Mouse (Mus musculus) cerebellum, postnatal 25 days (tissue): ENCODE measurements around the gene Oard1.

Experiments used
- DNase-seq, 2 experiments: peaks; one replicate each; pipeline ENCODE4 v3.0.0; 2021; ENCODE audit warnings: mixed read lengths in 2 of 2

Oard1 gene

DNA sequence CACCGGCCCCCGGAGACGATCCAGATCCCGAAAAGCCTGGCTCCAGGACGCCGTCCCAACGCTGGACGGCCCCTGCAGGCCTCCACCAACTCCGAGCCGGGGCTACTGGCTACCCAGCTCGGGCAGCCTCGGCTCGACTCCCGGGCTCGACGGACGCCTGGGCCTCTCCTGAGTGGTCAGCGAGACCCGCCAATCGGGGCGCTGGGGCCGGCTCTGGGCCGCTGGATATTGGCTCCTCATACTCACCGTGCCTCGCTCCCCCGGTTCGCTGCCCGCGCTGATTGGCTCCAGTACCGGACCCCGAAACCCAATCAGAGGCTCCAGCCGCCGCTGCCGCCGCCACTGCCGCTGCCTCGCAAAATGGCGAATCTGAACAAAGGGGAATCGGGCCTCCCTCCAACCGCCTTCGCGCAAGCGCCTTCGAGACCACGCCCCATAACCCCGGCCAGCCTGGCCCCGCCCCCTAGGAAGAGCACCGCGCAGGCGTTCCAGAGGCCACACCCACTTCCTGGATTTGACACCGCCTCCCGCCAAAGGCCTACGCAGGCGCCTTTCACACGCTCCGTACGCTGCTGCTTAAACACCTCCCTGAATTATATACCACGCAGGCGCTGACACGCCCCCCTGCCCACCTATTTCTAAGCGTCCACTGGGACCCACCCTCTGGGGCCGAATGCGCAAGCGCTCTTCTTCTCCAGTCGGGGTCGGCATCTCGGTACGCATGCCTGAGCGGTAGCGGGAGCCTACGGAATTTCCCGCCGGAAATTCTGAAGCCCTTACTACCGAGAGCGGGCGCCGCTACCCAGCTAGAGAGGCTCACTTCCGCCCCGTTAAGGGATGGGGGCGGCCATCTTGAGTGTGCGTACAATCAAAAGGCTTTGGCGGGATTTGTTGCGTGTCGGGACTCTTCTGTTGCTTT lies at the start of gene Oard1, which contains the start of gene Nfya:
TSS of gene Oard1 (plus strand) at position 635 of the 919 bp plus-strand sequence.
TSS of gene Nfya (minus strand) at position 527 of the 919 bp plus-strand sequence.
- DNase-seq: peak; percentile 100

DNA sequence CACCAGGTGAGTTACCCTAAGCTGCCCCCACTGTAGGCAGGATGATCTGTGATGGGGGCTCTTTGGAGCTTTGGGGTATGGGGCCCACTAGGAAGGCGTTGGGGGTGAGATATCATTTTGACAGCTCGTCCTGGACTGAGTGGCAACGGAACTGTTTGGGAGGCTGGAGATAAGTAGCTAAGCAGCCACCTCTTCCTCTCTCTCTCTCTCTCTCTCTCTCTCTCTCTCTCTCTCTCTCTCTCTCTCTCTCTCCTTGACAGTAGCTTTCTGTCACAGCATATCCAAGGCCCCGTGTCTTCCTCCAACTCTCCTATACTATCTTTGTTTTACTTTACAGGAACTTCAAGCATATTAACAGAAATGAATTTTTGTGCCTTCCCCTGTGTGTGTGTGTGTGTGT lies 49.4 kb upstream of the Oard1 start:
- no peak for DNase-seq

DNA sequence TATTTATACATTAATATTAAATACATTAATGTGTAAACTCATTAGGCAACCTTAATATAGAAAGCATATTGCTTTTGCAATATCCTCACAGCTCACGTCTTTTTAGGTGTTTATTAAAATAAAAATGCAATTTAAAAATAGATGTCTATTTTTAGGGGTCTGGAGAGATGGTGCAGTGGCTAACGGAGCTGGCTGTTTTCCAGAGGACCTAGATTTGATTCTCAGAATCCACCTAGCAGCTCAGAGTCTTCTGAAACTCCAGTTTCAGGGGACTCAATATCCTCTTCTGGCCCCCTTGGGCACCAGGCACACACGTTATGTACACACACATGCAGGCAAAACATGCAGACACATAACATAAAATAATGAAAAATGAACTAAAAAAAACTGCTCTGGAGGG lies 47.5 kb upstream of the Oard1 start:
- DNase-seq: peak in 1 of 2 experiments; percentile 16

DNA sequence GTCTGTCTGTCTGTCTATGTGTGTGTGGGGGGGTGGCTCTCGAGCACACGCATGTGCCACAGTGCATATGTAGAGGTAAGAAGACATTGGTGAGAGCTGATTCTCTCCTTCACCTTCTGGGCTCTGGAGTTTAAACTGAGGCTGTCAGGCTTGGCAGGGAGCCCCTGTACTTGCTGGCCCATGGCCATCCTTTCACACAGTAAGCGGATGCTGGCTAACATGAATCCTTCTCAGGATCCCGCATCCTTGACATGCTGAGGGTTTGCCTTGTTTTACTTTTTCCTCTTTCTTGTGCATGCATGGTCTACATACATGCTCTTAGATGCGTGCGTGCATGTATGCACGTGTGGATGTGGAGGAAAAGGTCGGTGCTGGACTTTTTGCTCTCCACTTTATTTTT lies 46.8 kb upstream of the Oard1 start:
- DNase-seq: peak; percentile 75 to 87

DNA sequence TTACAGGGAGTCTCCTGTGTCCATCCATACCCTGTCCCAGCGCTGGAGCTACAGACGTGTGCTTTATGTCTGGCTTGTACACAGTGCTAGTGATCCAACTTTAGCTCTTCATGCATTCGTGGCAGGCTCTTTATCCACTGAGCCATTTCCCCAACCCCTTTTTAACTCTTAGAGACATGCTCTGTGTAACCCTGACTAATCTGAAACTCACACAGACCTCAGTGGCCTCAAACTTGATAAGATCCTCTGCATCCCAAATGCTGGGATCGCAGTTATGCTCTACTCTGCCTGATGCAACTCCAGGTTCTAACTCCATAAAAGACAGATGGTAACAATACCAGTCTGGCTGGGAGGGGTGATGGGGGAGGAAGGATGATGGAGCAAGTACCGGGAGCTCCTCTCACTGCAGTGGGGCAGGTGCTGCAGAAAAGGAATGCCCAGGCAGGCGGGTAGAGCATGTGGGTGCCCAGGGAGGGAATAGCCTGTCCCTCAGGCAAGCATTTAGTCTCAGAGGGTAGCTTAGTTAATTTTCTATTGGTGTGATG lies 46.3 kb upstream of the Oard1 start:
- peak in 1 of 2 experiments; percentile 12 for DNase-seq

DNA sequence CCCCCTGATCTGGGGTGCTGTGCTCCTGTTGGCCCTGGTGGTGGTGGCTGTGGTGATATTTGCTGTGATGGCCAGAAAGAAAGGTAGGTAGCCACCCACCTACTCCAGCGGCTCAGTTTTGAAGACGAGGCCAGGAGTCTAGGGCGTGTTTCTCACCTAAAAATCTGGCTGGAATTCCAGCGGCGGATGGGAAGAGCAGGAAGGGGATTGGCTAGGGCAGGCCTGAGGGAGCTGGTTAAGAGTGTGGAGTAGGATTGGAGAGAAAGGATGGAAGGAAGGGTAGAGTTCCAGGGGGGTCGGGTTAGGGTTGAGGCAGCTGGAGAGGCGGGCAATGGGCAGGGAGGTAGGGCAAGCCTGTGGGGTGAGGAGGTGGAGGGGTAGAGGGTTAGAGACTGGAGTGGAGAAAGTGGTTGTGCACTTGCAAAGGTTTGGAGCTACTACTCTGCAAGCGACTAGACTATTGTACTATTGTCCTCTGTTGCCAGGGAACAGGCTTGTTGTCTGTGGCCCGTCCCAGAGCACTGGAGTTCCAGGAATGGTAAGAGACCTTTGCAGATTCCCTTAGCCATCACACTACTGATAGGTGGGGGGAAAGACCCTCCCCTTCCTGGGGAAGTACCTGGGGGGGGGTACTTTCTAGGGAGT lies 44.2 kb upstream of the Oard1 start:
- no peak for DNase-seq

DNA sequence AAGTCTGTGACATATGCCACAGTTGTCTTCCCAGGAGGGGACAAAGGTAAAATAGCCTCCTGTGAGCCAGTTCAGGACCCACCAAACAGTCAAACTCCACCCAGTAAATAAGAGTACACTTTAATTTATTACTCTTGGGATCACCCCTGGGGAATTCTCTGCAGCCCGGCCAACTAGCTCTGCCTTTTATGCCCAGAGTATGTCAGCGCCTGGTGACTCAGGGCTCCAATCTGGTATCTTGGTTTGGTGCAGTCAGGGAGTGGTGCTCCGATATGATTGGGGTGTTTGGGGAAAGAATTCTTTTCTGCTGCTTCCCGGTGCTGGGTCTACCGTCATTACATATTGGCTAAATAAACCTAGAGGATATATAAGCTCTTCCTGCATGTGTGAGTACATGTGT lies 43.0 kb upstream of the Oard1 start:
- DNase-seq: no peak

DNA sequence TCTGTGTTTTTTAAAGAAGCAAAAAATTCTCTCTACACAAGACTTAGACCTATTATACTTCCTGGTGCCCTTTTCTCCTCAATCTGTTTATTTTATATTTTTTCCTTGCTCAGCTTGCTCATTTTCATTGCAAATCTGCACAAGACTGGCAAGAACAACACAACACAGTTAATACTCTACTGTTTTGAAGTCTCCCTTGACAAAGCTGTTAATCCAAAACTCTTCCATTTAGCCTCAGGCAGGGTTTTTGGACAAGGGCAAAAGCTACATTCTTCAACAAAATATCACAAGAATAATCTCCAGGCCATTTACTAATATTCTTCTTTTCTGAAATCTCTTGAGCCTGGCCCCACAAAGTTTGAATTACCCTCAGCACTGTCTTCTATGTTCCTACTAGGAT lies 38.2 kb upstream of the Oard1 start:
- no peak for DNase-seq

DNA sequence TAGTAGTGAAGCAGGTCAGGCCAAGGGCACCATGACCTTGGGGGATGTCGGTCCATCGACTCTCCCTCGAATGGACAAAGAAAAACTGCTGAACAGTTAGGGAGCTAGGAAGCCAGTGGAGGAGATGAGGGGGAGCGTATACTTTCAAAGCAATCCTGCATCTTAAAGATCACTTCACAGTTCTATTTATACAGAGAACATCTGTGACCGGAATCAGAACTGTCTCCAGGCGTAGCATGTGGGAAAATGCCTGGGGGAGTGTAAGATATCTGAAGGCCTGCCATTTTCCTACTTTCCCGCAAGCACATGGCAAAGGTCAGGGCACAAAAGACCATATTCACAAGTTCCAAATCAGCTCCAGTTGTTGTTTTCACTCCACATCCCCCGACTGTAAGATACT lies 36.8 kb upstream of the Oard1 start:
- no peak for DNase-seq

DNA sequence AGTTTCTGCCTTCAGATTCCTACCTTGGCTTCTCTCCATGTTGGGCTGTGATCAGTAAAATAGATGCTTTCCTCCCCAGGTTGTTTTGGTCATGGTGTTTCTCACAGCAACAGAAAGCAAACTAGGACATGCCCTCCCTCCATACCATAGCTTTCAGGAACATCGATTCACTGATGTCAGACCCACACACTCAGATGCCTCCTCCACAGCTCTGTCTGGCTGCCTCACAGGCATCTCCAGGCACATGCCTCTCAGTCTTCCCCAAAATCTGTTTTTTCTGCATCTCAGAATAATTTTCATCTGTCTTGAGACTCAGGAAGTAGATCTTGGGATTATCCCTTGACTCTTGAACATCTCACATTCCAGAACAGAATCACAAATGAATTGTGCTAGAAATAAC lies 33.7 kb upstream of the Oard1 start:
- DNase-seq: no peak

DNA sequence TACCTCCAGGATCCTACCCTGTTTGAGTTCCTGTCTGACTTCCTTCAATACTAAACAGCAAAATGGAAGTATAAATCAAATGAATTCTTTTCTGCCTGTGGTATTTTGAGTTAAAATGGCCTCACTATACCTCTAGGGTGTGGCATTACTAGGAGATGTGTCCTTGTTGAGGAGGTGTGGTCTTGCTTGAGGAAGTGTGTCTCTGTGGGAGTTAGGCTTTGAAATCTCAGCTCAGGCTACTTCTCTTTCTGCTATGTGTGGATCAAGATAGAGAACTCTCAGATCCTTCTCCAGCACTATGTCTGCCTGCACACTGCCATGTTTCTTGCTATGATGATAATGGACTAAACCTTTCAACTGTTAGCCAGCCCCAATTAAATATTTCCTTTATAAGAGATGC lies 30.8 kb upstream of the Oard1 start:
- no peak for DNase-seq

DNA sequence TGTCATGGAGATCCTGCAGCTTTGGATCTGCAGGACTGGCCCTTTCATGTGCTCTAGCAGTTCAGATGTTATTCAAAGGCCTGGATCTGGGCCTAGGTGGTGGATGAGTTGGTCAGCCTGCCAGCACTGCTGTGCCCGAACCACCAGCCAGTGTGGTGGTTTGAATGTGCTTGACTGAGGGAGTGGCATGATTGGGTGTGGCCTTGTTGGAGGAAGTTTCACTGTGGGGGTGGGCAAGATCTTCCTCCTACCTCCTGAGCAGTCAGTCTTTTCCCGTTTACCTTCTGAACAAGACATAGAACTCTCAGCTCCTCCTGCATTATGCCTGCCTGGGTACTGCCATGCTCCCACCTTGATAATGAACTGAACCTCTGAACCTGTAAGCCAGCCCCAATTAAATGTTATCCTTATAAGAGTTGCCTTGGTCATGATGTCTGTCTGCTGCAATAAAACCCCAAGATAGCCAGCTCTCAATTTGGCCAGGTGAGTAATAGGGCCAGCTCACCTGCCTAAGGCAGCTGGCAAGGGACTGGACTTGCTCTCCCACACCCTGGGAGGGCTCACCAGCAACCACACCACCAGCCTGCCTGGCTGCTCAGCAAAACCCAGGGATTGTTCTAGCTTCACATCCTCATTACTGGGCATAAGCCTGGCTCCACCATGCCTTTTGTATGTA lies 23.9 kb upstream of the Oard1 start:
- no peak for DNase-seq

DNA sequence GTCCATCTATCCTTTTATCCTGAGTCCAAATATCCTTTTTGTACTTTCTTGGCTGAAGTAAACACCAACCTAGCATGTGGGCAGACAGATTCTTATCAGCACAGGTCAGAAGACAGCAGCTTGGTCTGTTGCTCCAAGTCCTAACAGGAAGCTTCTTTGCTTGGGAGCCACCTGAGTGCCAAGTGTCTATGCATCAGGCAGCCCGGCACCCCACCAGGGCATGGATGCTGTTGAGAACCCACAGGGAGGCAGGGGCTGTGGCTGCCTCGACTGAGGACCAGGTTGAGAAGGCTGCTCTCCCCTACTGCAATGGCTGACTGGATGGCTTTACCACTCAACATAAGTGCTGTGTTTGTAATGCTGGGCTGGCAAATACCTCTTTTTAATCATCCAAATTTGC lies 21.1 kb upstream of the Oard1 start:
- no peak for DNase-seq

DNA sequence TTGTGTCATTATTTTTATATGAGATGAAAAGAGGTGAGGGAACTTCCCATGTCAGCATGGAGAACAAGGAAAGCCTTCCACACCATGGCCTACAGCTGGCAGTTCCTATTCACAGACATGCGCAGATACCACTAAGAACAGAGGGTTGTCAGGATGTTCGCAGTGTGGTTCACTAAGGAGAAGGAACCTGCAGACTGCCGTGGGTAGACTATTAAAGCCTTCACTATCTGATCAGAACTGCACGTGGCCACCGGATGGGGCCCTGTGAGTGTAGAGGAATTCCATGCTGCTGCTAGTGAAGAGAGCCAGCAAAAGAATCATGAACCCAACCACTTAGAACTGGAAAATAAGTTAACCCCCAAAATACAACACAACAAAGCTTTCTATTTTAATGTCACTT lies 20.4 kb upstream of the Oard1 start:
- no peak for DNase-seq

DNA sequence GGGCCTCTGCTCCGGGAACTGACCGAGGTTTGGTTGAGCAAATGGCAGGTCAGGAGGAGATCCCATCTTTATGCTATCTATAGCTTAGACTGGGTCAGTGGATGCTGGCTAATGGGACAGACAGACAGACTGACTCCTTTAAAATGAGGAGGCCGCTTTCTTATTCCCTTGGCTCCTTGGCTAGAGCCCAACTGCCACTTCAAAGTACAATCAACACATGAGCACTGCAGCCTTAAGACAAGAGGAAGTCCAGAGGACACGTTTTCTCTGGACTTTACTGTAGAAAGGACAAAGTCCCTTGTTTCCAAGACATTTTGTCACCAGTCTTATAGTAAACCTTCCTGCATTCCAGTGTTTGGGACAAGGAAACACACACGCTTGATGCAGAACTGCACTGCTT lies 18.4 kb upstream of the Oard1 start:
- DNase-seq: no peak

DNA sequence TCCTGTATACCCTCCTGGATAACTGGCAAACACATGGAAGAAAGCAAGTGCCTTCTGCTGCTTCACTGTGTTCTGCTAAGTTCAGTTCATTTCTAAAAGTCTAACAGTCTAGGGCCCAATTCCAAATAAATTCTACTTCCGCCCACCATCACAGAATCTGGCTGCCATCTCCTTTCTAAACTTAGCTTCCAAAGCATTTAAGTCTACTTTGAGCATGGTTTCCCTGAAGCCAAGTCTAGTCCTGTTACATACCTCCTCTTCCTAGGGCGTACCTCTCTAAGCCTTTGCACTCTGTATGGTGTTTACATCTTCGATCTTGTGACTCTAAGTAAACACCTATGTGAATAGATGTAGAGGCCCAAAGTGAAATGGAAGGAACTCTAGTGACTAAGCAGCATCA lies 17.2 kb upstream of the Oard1 start:
- DNase-seq: no peak

DNA sequence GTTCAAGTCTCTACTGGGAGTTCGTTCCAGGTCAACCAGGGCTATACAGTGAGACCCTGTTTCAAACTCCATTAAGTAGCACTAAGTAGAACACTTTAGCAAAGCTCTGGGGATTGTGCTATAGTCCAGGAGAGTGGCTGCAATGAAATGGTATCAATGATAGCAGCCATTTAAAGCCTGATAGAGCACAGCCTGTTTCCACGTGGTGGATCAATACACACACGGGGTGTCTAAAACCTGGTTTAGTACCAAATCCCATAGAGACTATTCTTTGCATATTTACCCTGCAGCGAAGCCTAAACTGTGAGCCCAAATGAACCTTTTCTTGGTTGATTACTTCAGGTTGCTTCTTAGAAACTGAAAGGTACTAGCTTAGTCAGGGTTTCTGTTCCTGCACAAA lies 8.1 kb upstream of the Oard1 start:
- DNase-seq: no peak

DNA sequence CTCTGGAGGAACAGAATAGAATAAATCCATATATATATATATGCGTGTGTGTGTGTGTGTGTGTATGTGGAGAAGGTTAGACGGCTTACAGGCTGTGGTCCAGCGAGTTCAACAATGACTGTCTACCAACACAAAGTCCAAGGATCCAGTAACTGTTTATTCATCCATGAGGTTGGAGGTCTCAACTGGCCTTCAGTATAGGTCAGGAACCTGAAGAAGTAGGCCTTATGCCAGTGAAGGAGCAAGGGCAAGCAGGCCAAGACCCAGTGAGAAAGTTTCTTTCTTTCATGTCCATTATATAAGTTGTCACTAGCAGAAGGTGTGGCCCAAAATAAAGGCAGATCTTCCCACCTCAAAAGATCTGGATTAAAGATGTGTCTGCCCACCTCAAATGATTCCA lies 7.1 kb upstream of the Oard1 start:
- DNase-seq: no peak

DNA sequence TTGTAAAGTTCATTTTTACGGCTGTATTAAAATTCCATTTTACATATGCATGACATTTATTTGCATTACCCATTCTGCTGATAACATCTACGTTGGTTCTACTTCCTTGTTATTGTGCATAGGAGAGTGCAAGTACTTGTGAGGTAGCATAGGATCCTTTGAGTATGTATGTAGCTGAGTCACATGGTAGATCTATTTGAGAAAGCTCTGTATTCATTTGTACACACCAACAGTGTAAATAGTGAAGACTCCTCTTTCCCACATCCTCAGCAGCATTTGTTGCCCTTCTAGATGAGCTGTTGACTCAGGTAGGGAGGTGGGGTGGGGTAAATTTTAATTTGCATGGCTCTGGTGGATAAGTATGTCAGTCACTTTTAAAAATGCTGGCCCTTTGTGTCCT lies 6.0 kb upstream of the Oard1 start:
- no peak for DNase-seq

DNA sequence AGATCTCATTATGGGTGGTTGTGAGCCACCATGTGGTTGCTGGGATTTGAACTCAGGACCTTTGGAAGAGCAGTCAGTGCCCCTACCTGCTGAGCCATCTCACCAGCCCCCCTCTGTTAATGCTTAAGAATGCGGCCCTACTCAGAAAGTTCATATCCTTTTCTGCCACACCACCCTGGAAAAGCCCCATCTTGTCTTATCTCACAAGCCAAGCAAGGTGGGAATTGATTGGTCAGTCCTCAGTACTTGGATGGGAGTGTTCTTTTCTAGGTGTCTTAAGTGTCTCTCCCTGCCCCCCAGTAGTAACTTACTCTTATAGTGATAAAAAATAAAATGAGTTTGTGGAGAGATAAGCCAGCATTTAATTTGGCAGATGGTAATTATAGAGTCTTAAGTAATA lies 5.1 kb upstream of the Oard1 start:
- DNase-seq: no peak

DNA sequence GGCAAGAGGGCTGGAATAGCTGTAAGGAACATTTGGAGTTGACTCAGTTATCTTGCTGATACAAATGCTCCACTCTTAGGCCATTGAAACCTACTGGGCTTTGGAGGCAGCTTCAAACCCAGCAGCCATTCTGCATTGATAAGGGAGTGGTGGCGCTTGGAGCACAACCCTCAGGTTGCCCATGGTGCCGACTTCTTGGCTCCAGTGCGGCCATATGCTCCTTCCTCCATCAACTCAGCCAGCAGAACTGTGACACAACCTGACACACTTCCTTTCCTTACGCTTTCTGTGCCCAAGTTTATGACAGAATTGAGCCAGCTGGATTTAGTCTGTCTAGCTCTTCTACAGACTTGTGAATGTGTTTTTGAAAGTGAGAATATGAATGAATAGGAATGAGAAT lies 2.7 kb upstream of the Oard1 start:
- peak; percentile 48 to 58 for DNase-seq

DNA sequence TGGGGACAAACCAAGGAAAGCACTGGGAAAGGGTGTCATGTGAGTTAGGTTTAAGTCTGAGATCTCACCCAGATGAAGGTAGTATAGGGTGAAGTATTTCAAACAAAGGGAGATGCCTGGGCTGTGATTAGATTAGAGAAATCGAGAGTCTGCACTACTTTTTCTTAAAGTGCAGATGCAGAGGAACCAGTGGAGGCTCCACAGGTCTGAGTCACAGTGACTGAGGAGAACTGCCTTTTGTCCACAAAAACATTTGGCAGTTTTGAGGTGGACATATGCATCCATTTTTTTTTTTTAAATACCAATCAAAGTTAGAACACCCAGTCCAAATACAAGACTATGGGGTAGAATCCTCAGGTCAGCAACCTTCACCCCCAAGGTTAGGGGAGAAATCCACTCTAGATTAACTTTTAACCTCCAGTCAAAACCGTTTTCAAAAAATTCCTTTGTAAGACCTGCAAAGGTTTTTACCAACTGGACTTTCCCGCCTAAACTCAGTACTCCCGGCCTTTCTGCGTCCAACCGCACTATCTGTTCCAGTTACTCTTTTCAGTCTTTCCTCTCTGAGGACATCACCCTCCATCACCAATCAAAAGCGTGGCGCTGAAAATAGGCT lies 1.8 kb upstream of the Oard1 start:
- no peak for DNase-seq
